Comparison of ENCODE assay signal across 8 mouse cellular contexts in genomic region chr3:138527667-138528231, GRCm38 (mm10). TPM values are rescaled to one million over a fixed set of nuclear protein-coding genes. Genes with fewer than 3 reads are reported as not detected.
DNase-seq lines count a peak whose midpoint lies in the region; ATAC-seq and TF ChIP-seq lines count a peak whose summit lies in the region.

No protein-coding gene starts in this region.

- H3K27ac ChIP-seq in intestine, postnatal 0 days (ENCODE audit: low read depth, low read length) = peak overlapping the region; percentile 96
- peak overlapping the region; percentile 92 for H3K27ac ChIP-seq in limb, embryonic 14.5 days (replicated peaks; ENCODE audit: low read depth, low read length)
- H3K27ac ChIP-seq in midbrain, embryonic 15.5 days = peak overlapping the region; percentile 98
- no peak overlapping the region for H3K27ac ChIP-seq in spleen, adult 2 months (ENCODE audit: insufficient read depth, low read length)

- no peak for TF ChIP-seq CTCF in intestine, postnatal 0 days (IDR thresholded peaks at IDR 0.05; ENCODE audit: low read depth)
- TF ChIP-seq CTCF in spleen, adult 2 months (IDR thresholded peaks at IDR 0.05; ENCODE audit: extremely low read depth, insufficient read depth, insufficient read length, insufficient replicate concordance) = no peak

- H3K4me2 ChIP-seq in intestine, postnatal 0 days (replicated peaks; ENCODE audit: low read depth) = peak overlapping the region; percentile 74
- H3K4me2 ChIP-seq in limb, embryonic 14.5 days (replicated peaks; ENCODE audit: low read depth, low read length, severe bottlenecking) = peak overlapping the region; percentile 69
- peak overlapping the region; percentile 73 for H3K4me2 ChIP-seq in midbrain, embryonic 15.5 days

- H3K4me3 ChIP-seq in intestine, postnatal 0 days (ENCODE audit: low read depth, low read length) = peak overlapping the region; percentile 100
- H3K4me3 ChIP-seq in limb, embryonic 14.5 days (replicated peaks; ENCODE audit: low read length) = peak overlapping the region; percentile 96
- peak overlapping the region; percentile 99 for H3K4me3 ChIP-seq in midbrain, embryonic 15.5 days
- H3K4me3 ChIP-seq in spleen, adult 2 months (ENCODE audit: extremely low read depth, insufficient read depth, insufficient read length) = peak overlapping the region; percentile 97

- H3K4me1 ChIP-seq in intestine, postnatal 0 days (replicated peaks; ENCODE audit: control insufficient read depth, insufficient read depth, low read length) = no peaks in the 10 kb centered on the region
- H3K4me1 ChIP-seq in limb, embryonic 14.5 days (ENCODE audit: control insufficient read depth, insufficient read depth, low read length) = peaks cover 30% of the 10 kb centered on the region
- peaks cover 35% of the 10 kb centered on the region for H3K4me1 ChIP-seq in midbrain, embryonic 15.5 days
- H3K4me1 ChIP-seq in spleen, adult 2 months (ENCODE audit: control insufficient read depth, insufficient read depth, insufficient read length) = peaks cover 9% of the 10 kb centered on the region

- DNase-seq in urinary bladder, adult 18-20 months (ENCODE audit: low spot score in 2 of 2) = peak; percentile 53 to 58
- DNase-seq in urinary bladder, postnatal 10 days (ENCODE audit: low spot score) = no peak
- DNase-seq in embryo, embryonic 9.5 days (ENCODE audit: extremely low spot score) = peak; percentile 86
- peak; percentile 68 for DNase-seq in limb, embryonic 14.5 days (ENCODE audit: low spot score)
- DNase-seq in spleen, adult 2 months (ENCODE audit: low read depth in 1 of 2, low spot score in 2 of 2) = peak in 1 of 2 experiments; percentile 59

- no peaks in the 10 kb centered on the region for H3K27me3 ChIP-seq in intestine, postnatal 0 days (replicated peaks; ENCODE audit: control insufficient read depth, insufficient read depth, low read length)
- H3K27me3 ChIP-seq in limb, embryonic 14.5 days (ENCODE audit: control insufficient read depth, insufficient read depth, low read length) = no peaks in the 10 kb centered on the region
- 0 out of 2 replicates have a peak, but pooled peaks cover 3% of the 10 kb centered on the region for H3K27me3 ChIP-seq in midbrain, embryonic 15.5 days (replicated peaks)
- no peaks in the 10 kb centered on the region for H3K27me3 ChIP-seq in spleen, adult 2 months (ENCODE audit: control insufficient read depth, insufficient read depth, low read length)

- peak; percentile 48 for ATAC-seq in granulocyte monocyte progenitor cell, adult 5-6 weeks (replicated peaks; ENCODE audit: poor library complexity, severe bottlenecking)
- peak; percentile 10 for ATAC-seq in intestine, postnatal 0 days
- ATAC-seq in limb, embryonic 14.5 days (ENCODE audit: low FRiP score, low read depth) = peak; percentile 45
- ATAC-seq in midbrain, embryonic 15.5 days (replicated peaks) = peak; percentile 80

- under 1% methylated on average over 45 of the region's 64 CpGs for WGBS in intestine, postnatal 0 days
- WGBS in limb, embryonic 14.5 days = 0% methylated on average over 26 of the region's 64 CpGs
- under 1% methylated on average over 36 of the region's 64 CpGs for WGBS in midbrain, embryonic 15.5 days
- 1% methylated on average over 64 of the region's 64 CpGs for WGBS in spleen, adult 2 months

- no peak for TF ChIP-seq POLR2A in limb, embryonic 14.5 days (IDR thresholded peaks at IDR 0.05; ENCODE audit: borderline replicate concordance, extremely low read depth, insufficient read depth, insufficient read length)
- TF ChIP-seq POLR2A in spleen, adult 2 months (IDR thresholded peaks at IDR 0.05; ENCODE audit: low read depth, low read length) = no peak

- no peaks in the 10 kb centered on the region for H3K9me3 ChIP-seq in intestine, postnatal 0 days (ENCODE audit: control insufficient read depth)
- H3K9me3 ChIP-seq in limb, embryonic 14.5 days (ENCODE audit: control insufficient read depth, low read length) = no peaks in the 10 kb centered on the region
- no peaks in the 10 kb centered on the region for H3K9me3 ChIP-seq in midbrain, embryonic 15.5 days

- peak overlapping the region; percentile 96 for H3K9ac ChIP-seq in intestine, postnatal 0 days (ENCODE audit: low read depth, low read length)
- peak overlapping the region; percentile 96 for H3K9ac ChIP-seq in limb, embryonic 14.5 days (ENCODE audit: low read depth, low read length, severe bottlenecking)
- peak overlapping the region; percentile 95 for H3K9ac ChIP-seq in midbrain, embryonic 15.5 days

- H3K36me3 ChIP-seq in intestine, postnatal 0 days (ENCODE audit: control insufficient read depth, insufficient read depth) = no peaks in the 10 kb centered on the region
- no peaks in the 10 kb centered on the region for H3K36me3 ChIP-seq in limb, embryonic 14.5 days (ENCODE audit: control insufficient read depth, insufficient read depth, low read length)
- no peaks in the 10 kb centered on the region for H3K36me3 ChIP-seq in midbrain, embryonic 15.5 days (replicated peaks)
- no peaks in the 10 kb centered on the region for H3K36me3 ChIP-seq in spleen, adult 2 months (ENCODE audit: control insufficient read depth, insufficient read depth, low read length)

RNA-seq across cellular contexts. Expression of gene Eif4e, which starts 1.8 kb away (rescaled TPM):
- 179 and 203 TPM in 2 replicates for total RNA-seq in granulocyte monocyte progenitor cell, adult 5-6 weeks (2014; fragmentation: Nextera tagmentation)
- 188 and 220 TPM in 2 replicates for total RNA-seq in granulocyte monocyte progenitor cell, adult 5-6 weeks (2017)
- polyA plus RNA-seq in intestine, postnatal 0 days (2015; fragmentation: Nextera tagmentation; extraction: Ambion mirVana) = 126 and 134 TPM in 2 replicates
- 160 and 205 TPM in 2 replicates for polyA plus RNA-seq in limb, embryonic 14.5 days (2012; rRNA removed)
- 327 and 331 TPM in 2 replicates for polyA plus RNA-seq in limb, embryonic 14.5 days (2014; fragmentation: Nextera tagmentation; extraction: Ambion mirVana)
- polyA plus RNA-seq in midbrain, embryonic 15.5 days (2015; fragmentation: Nextera tagmentation; extraction: Ambion mirVana) = 356 and 364 TPM in 2 replicates
- 5.3 and 7.7 TPM in 2 replicates for polyA plus RNA-seq in spleen, adult 2 months (2012; rRNA removed)

RNA-seq across cellular contexts. Expression of gene Metap1, which starts 38.4 kb away (rescaled TPM):
- total RNA-seq in granulocyte monocyte progenitor cell, adult 5-6 weeks (2014; fragmentation: Nextera tagmentation) = 38.7 and 45.3 TPM in 2 replicates
- total RNA-seq in granulocyte monocyte progenitor cell, adult 5-6 weeks (2017) = 45.5 and 54.0 TPM in 2 replicates
- polyA plus RNA-seq in intestine, postnatal 0 days (2015; fragmentation: Nextera tagmentation; extraction: Ambion mirVana) = 29.0 and 29.6 TPM in 2 replicates
- polyA plus RNA-seq in limb, embryonic 14.5 days (2012; rRNA removed) = 49.0 and 51.5 TPM in 2 replicates
- 45.3 and 45.5 TPM in 2 replicates for polyA plus RNA-seq in limb, embryonic 14.5 days (2014; fragmentation: Nextera tagmentation; extraction: Ambion mirVana)
- polyA plus RNA-seq in midbrain, embryonic 15.5 days (2015; fragmentation: Nextera tagmentation; extraction: Ambion mirVana) = 47.6 and 48.5 TPM in 2 replicates
- polyA plus RNA-seq in spleen, adult 2 months (2012; rRNA removed) = 6.6 and 8.5 TPM in 2 replicates

Comparison
In these comparisons a context has a peak if more than half of its experiments do, and no peak if none do; other contexts are left out.
1. ATAC-seq: peak in every context shown above with its lines; median percentile 80 in midbrain, embryonic 15.5 days; 48 in granulocyte monocyte progenitor cell, adult 5-6 weeks; 45 in limb, embryonic 14.5 days; 10 in intestine, postnatal 0 days.
2. RNA of gene Eif4e, which starts 1.8 kb away (polyA plus RNA-seq): 356 to 364 TPM in midbrain, embryonic 15.5 days, 160 to 331 TPM in limb, embryonic 14.5 days and 126 to 134 TPM in intestine, postnatal 0 days; 5.3 to 7.7 TPM in spleen, adult 2 months; every median in the first group is over 10 times any median in the second.
3. Peak in every context shown above with its lines, with median percentiles within 50 percentile points of each other: H3K4me2 ChIP-seq, H3K4me3 ChIP-seq and H3K9ac ChIP-seq.